Mouse (Mus musculus): ENCODE data around the gene Rpf2.

DNA sequence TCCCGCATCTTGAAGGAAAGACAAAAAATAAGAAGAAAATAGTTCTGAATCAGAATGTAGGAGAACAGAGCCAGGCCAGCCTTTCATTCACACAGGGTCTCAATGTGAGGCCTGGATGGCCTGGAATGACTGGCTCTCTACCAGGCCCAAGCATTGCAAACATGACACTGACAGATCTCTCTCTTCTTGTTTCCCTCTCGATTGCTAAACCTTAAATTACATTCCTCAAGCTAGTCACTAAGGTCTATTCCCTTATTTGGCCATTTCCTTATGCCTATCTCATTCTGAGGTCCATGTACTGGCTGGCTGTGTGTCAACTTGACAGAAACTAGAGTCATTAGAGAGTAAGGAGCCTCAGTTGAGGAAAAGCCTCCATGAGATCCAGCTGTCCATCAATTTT is 66.8 kb downstream of the Rpf2 start:
- no peak for TF ChIP-seq CTCF (IDR thresholded peaks at IDR 0.05; ENCODE audit: low read depth)
- TF ChIP-seq EP300 (IDR thresholded peaks at IDR 0.05; ENCODE audit: low read depth) = no peak

Data from liver, embryonic 14.5 days (tissue).